Mouse (Mus musculus) MEL (cell line): ENCODE measurements around the gene Samd13.

Experiments used
- CTCF ChIP-seq, 3 experiments: IDR thresholded peaks in 2 of 3; conservative IDR thresholded peaks in 1 of 3; 2 replicates each; pipeline ENCODE4 v1.5.1; 2011 to 2012; ENCODE audit warnings: low read length in 3 of 3, low read depth in 2 of 3, mild to moderate bottlenecking in 2 of 3, improper control_type of control experiment in 1 of 3, inconsistent platforms in 1 of 3, mixed read lengths in 1 of 3, moderate library complexity in 1 of 3; ENCODE audit not compliant: control insufficient read depth in 1 of 3, insufficient read depth in 1 of 3, poor library complexity in 1 of 3, severe bottlenecking in 1 of 3
- HCFC1 ChIP-seq: IDR thresholded peaks from 2 replicates; pipeline ENCODE4 v1.6.1; 2012; ENCODE audit warnings: low read depth, mild to moderate bottlenecking, inconsistent platforms, low read length, improper control_type of control experiment, moderate library complexity
- POLR2A ChIP-seq, 2 experiments: IDR thresholded peaks; 2 replicates each; pipeline ENCODE4 v1.6.1; 2011 to 2012; ENCODE audit warnings: low read length in 2 of 2, mild to moderate bottlenecking in 2 of 2, control low read depth in 1 of 2, improper control_type of control experiment in 1 of 2, low read depth in 1 of 2, moderate library complexity in 1 of 2; ENCODE audit not compliant: control insufficient read depth in 1 of 2, insufficient read depth in 1 of 2, poor library complexity in 1 of 2
- TBP ChIP-seq: IDR thresholded peaks from 2 replicates; pipeline ENCODE4 v1.8.0; 2011; ENCODE audit warnings: low read depth, low read length, improper control_type of control experiment
- ZKSCAN1 ChIP-seq: IDR thresholded peaks from 2 replicates; pipeline ENCODE4 v1.6.1; 2012; ENCODE audit warnings: low read depth, mild to moderate bottlenecking, inconsistent platforms, low read length, improper control_type of control experiment, moderate library complexity

DNA sequence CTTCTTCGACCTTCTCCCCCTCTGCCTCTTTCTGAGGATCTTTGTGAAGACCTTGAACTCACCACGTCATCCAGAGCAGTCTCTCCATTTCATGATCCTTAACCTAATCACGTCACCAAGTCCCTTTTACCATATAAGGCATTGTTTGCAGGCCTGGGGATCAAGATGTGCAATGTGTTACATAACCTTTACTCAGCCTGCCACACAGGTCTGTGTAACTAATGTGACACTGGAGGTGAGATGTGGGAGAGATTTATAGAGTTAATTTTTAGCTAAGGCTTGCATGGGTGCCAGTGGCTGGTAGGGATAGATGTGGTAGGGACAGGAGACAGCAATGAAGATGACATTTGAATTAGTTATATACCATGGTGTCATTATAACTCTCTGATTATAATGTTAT, 23.0 kb upstream of the Samd13 start:
- TF ChIP-seq ZKSCAN1 = no peak
- no peak for TF ChIP-seq TBP
- no peak for TF ChIP-seq CTCF (IDR thresholded peaks at IDR 0.05 in 2 of 3, conservative IDR thresholded peaks at IDR 0.05 in 1 of 3; ENCODE audit: control insufficient read depth in 1 of 3, insufficient read depth in 1 of 3, low read depth in 2 of 3, low read length in 3 of 3, poor library complexity in 1 of 3, severe bottlenecking in 1 of 3)
- TF ChIP-seq HCFC1 = no peak
- TF ChIP-seq POLR2A (IDR thresholded peaks at IDR 0.05; ENCODE audit: control insufficient read depth in 1 of 2, insufficient read depth in 1 of 2, low read depth in 1 of 2, low read length in 2 of 2, poor library complexity in 1 of 2) = no peak
